Mouse (Mus musculus): ENCODE measurements at regions not wholly inside any gene's neighbourhood (a gene's known extent, or its start where the extent isn't known, plus 50 kb on each side); places are given as distances from the start of the nearest gene placed in this dataset.

DNA sequence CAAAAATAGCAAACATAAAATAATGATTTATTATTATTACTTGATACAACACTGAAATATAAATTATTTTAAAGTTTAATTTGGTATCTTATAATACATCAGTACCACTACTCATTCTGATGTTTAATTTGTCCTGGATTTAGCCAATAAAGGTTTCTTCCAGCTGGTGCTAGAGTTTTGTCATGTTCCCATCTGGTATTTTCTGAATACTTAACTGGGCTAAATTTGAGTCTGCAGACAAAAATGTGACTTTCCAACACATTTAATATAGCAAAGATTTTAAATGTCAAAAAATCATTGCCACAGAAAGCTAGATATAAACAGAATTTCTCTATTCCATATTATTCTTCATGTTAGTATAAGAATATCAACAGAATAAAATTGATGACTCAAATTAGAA lies 642.1 kb upstream of the Cdh12 start:
- no peak for TF ChIP-seq CTCF (conservative IDR thresholded peaks at IDR 0.05; ENCODE audit: low read length)
- no peak for TF ChIP-seq POU5F1 (IDR thresholded peaks at IDR 0.05; ENCODE audit: borderline replicate concordance, low read length)

All from E14TG2a.4 (cell line).